Mouse (Mus musculus) intestine, embryonic 16.5 days (tissue): ENCODE data around the gene Tppp3. TPM values are rescaled to one million over a fixed set of nuclear protein-coding genes. Genes with fewer than 3 reads are reported as not detected.

Source experiments
- ATAC-seq: fragments of 200-750 bp; cut with Nextera tagmentation; 2 replicates; pipeline ENCODE4 v1.8.0; 2017; ENCODE audit warnings: moderate TSS enrichment, moderate library complexity
- H3K27ac ChIP-seq: fragments of 300-500 bp; sonication (generic); 2 replicates; pipeline ENCODE4 v1.5.1; 2014; ENCODE audit warnings: mild to moderate bottlenecking, low read length
- H3K27me3 ChIP-seq: fragments of 300-500 bp; sonication (generic); replicated peaks from 2 replicates; pipeline ENCODE4 v1.6.1; 2014; ENCODE audit warnings: low read length, control low read depth, mixed read lengths; ENCODE audit not compliant: control insufficient read depth, insufficient read depth
- H3K36me3 ChIP-seq: fragments of 300-500 bp; sonication (generic); 2 replicates; pipeline ENCODE4 v1.6.1; 2014; ENCODE audit warnings: low read length, control low read depth; ENCODE audit not compliant: control insufficient read depth, insufficient read depth
- H3K4me1 ChIP-seq: fragments of 300-500 bp; sonication (generic); 2 replicates; pipeline ENCODE4 v1.6.1; 2014; ENCODE audit warnings: low read length, control low read depth, mixed read lengths; ENCODE audit not compliant: control insufficient read depth, insufficient read depth
- H3K4me2 ChIP-seq: fragments of 300-500 bp; sonication (generic); 2 replicates; pipeline ENCODE4 v1.6.1; 2014; ENCODE audit warnings: low read depth, low read length, control low read depth
- H3K4me3 ChIP-seq: fragments of 300-500 bp; sonication (generic); 2 replicates; pipeline ENCODE4 v1.5.1; 2014; ENCODE audit warnings: mild to moderate bottlenecking, low read length
- H3K9ac ChIP-seq: fragments of 300-500 bp; sonication (generic); 2 replicates; pipeline ENCODE4 v1.6.1; 2014; ENCODE audit warnings: low read depth, low read length
- H3K9me3 ChIP-seq: fragments of 300-500 bp; sonication (generic); 2 replicates; pipeline ENCODE4 v1.6.1; 2016; ENCODE audit warnings: low read length, control low read depth; ENCODE audit not compliant: control insufficient read depth
- WGBS: fragments of 180-500 bp; shearing (Covaris S2); extraction: QIAGEN DNeasy Blood & Tissue Kit; methylation state at CpG from one replicate; pipeline ENCODE4 v1.1.7; 2014; 5-methylcytosine and 5-hydroxymethylcytosine counted together
- polyA plus RNA-seq: library from polyadenylated mRNA; unstranded; fragments of >200 nt; fragmentation: Nextera tagmentation; extraction: Ambion mirVana; gene quantifications from 2 replicates; pipeline ENCODE4 v1.2.1, GENCODE M21; 2015

The Tppp3 gene
- polyA plus RNA-seq, 1 experiment from 2014 or later: 42.3 TPM

- no peak for ATAC-seq
- Histone ChIP-seq H3K36me3 (no peaks in the 10 kb centered on the region), H3K27ac (no peak overlapping the region), H3K9me3 (no peaks in the 10 kb centered on the region), H3K4me2 (no peak overlapping the region), H3K9ac (no peak overlapping the region), H3K27me3 (no peaks in the 10 kb centered on the region), H3K4me1 (peaks cover 2% of the 10 kb centered on the region; the same call in 1 of the 2 replicates), H3K4me3 (no peak overlapping the region)
- 34% methylated on average over 12 of the region's 12 CpGs for WGBS
These were observed 38.8 kb upstream of the Tppp3 start for GRCm38 (mm10) chr8:105509997-105510735.

- H3K27ac ChIP-seq: no peak overlapping the region
These were observed 37.4 kb upstream of the Tppp3 start for GRCm38 (mm10) chr8:105508758-105509157.

GRCm38 (mm10) chr8:105506977-105507376 lies 35.7 kb upstream of the Tppp3 start:
- Histone ChIP-seq H3K27me3 (no peaks in the 10 kb centered on the region), H3K9ac (no peak overlapping the region), H3K9me3 (no peaks in the 10 kb centered on the region), H3K27ac (no peak overlapping the region), H3K4me1 (peaks cover 2% of the 10 kb centered on the region; the same call in 1 of the 2 replicates), H3K4me2 (no peak overlapping the region), H3K36me3 (no peaks in the 10 kb centered on the region), H3K4me3 (no peak overlapping the region)
- WGBS: 69% methylated on average over 6 of the region's 6 CpGs
- ATAC-seq: no peak

More at GRCm38 (mm10) chr8:105508758-105509157, 37.4 kb upstream of the Tppp3 start:
- peaks cover 2% of the 10 kb centered on the region; the same call in 1 of the 2 replicates for H3K4me1 ChIP-seq
- WGBS: 56% methylated on average over 2 of the region's 2 CpGs
- H3K36me3 ChIP-seq: no peaks in the 10 kb centered on the region
- no peak overlapping the region for H3K9ac ChIP-seq
- H3K4me2 ChIP-seq: no peak overlapping the region
- H3K27me3 ChIP-seq: no peaks in the 10 kb centered on the region
- no peak for ATAC-seq
- H3K9me3 ChIP-seq: no peaks in the 10 kb centered on the region
- H3K4me3 ChIP-seq: no peak overlapping the region

- 91% methylated on average over 3 of the region's 3 CpGs for WGBS
- no peaks in the 10 kb centered on the region for H3K36me3 ChIP-seq
- no peaks in the 10 kb centered on the region for H3K9me3 ChIP-seq
- H3K4me1 ChIP-seq: no peaks in the 10 kb centered on the region
- H3K4me3 ChIP-seq: no peak overlapping the region
- no peak overlapping the region for H3K4me2 ChIP-seq
- ATAC-seq: no peak
- H3K27me3 ChIP-seq: no peaks in the 10 kb centered on the region
- no peak overlapping the region for H3K27ac ChIP-seq
- no peak overlapping the region for H3K9ac ChIP-seq
These were observed 33.3 kb upstream of the Tppp3 start for GRCm38 (mm10) chr8:105504617-105505016.

GRCm38 (mm10) chr8:105499787-105500186 lies 28.5 kb upstream of the Tppp3 start:
- H3K36me3 ChIP-seq: no peaks in the 10 kb centered on the region
- no peak overlapping the region for H3K27ac ChIP-seq
- H3K4me2 ChIP-seq: no peak overlapping the region; the same call in 1 of the 2 replicates
- ATAC-seq: no peak
- H3K9me3 ChIP-seq: no peaks in the 10 kb centered on the region
- no peaks in the 10 kb centered on the region for H3K27me3 ChIP-seq
- H3K4me3 ChIP-seq: 0 out of 2 replicates have a peak overlapping the region, but pooled peaks have one; percentile 10
- H3K4me1 ChIP-seq: peaks cover 20% of the 10 kb centered on the region
- WGBS: 69% methylated on average over 12 of the region's 12 CpGs
- H3K9ac ChIP-seq: no peak overlapping the region

GRCm38 (mm10) chr8:105496439-105497180 lies 25.3 kb upstream of the Tppp3 start, which contains the start of gene Zdhhc1:
TSS of gene Zdhhc1 (minus strand) at chr8:105496902.
- peak within 1 kb of the TSS; percentile 92 for H3K9ac ChIP-seq
- H3K27ac ChIP-seq: peak within 1 kb of the TSS; percentile 74
- H3K9me3 ChIP-seq: no peaks in the 10 kb centered on the region
- under 1% methylated on average over 67 of the region's 68 CpGs for WGBS
- ATAC-seq: peak; percentile 90
- peak within 1 kb of the TSS; percentile 83 for H3K4me2 ChIP-seq
- H3K4me1 ChIP-seq: peaks cover 20% of the 10 kb centered on the region
- H3K4me3 ChIP-seq: peak within 1 kb of the TSS; percentile 84
- H3K27me3 ChIP-seq: no peaks in the 10 kb centered on the region
- H3K36me3 ChIP-seq: no peaks in the 10 kb centered on the region

- Histone ChIP-seq H3K4me3 (peak overlapping the region; percentile 84), H3K27me3 (no peaks in the 10 kb centered on the region), H3K4me1 (peaks cover 20% of the 10 kb centered on the region), H3K27ac (peak overlapping the region; percentile 4; the same call in 1 of the 2 replicates), H3K9me3 (no peaks in the 10 kb centered on the region), H3K36me3 (no peaks in the 10 kb centered on the region), H3K9ac (peak overlapping the region; percentile 92; the same call in 1 of the 2 replicates), H3K4me2 (peak overlapping the region; percentile 83)
- WGBS: 44% methylated on average over 17 of the region's 17 CpGs
- ATAC-seq: no peak
These were observed 24.3 kb upstream of the Tppp3 start for GRCm38 (mm10) chr8:105495350-105496302.

- no peak for ATAC-seq
- H3K36me3 ChIP-seq: no peaks in the 10 kb centered on the region
- H3K27me3 ChIP-seq: no peaks in the 10 kb centered on the region
- H3K4me2 ChIP-seq: no peak overlapping the region
- 76% methylated on average over 3 of the region's 3 CpGs for WGBS
- H3K4me3 ChIP-seq: no peak overlapping the region
- H3K27ac ChIP-seq: no peak overlapping the region
- H3K9ac ChIP-seq: no peak overlapping the region
- H3K9me3 ChIP-seq: no peaks in the 10 kb centered on the region
- peaks cover 20% of the 10 kb centered on the region for H3K4me1 ChIP-seq
These were observed 23.2 kb upstream of the Tppp3 start for GRCm38 (mm10) chr8:105494566-105494965.
